Mouse (Mus musculus): ENCODE measurements around the gene Gphn.

DNA sequence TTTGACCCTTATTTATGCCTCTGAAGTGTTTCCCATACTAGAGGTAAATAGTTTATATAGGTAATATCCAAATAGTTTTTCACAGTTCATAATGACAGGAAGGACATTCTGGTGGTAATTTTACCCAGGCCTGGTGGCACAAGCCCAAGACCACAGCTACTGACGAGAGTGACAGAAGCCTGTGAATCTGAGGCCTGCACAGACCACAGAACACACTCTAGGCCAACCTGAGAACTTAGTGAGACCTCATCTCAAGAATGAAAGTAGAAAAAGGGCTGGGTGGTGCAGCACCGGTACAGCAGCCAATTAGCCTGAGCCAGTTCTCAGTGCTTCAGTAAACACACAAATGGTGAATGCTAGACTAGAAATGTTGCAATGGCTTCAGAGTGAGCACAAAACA, 491.6 kb downstream of the Gphn start:
- TF ChIP-seq ZC3H11A (IDR thresholded peaks at IDR 0.05; ENCODE audit: borderline replicate concordance, low read depth, low read length) (no peak), CHD2 (IDR thresholded peaks at IDR 0.05; ENCODE audit: low read depth, low read length) (no peak)

Measured in ES-E14 (cell line).